In the genomic region with DNA sequence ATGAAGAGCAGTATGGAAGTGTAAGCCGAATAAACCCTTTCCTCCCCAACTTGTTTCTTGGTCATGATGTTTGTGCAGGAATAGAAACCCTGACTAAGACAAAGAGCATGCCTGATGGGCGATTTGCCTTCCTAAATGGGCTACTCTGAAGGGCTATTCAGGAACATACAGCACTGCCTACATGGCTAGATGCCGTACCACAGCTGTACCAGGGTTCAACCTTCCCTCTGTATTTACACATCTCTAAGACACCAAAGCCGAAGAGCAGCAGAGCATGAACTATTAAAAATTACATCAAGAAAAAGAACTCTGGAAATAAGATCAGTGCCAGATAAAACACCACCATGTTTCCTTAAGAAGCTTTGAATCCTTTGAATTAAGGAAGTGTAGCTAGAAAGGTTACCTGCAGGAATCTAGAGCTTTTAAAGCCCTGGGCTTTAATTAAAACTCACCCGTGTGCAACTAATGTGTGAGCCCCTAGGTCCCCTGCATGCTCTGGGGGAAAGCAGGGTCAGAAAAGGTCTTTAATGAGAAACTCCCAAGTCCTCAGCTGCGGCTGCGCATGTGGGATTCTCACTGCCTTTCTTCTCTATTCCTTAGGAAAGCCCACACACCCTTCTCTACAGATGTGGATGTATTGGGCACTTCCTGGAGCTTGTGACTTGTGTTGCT, we compare ENCODE assay signal across 21 mouse cellular contexts.
"Had no signal": no experiment of that assay in that cellular context is flagged by ENCODE, and none has a peak within 500 bp of the region (broad histone marks: within the 10 kb centered on the region; RNA-seq: fewer than 3 reads in every experiment).

No protein-coding gene starts in this region.

- DNase-seq: kidney, postnatal 10 days; layer of hippocampus, adult 9-11 months; liver, embryonic 13.5 days; lung, adult 2 months; lung, postnatal 14 days; lung, postnatal 4 days; right cerebral cortex, adult 18-20 months; right cerebral cortex, postnatal 14 days; right cerebral cortex, postnatal 4 days; thymus, adult 2 months; thymus, postnatal 14 days; thymus, postnatal 4 days had no signal

- H3K27ac ChIP-seq: layer of hippocampus, adult 2 months; left cerebral cortex, adult 2 months; liver, embryonic 13.5 days; midbrain, embryonic 12.5 days; midbrain, embryonic 15.5 days; neural tube, embryonic 13.5 days; stomach, postnatal 0 days had no signal

- H3K9me3 ChIP-seq: liver, embryonic 13.5 days; midbrain, embryonic 12.5 days; midbrain, embryonic 15.5 days; neural tube, embryonic 13.5 days had no signal

- ATAC-seq: inflammation-experienced regulatory T-cells, adult 6 months; intestine, embryonic 16.5 days; midbrain, embryonic 15.5 days had no signal

- H3K36me3 ChIP-seq: liver, embryonic 13.5 days; midbrain, embryonic 12.5 days; midbrain, embryonic 15.5 days; neural tube, embryonic 13.5 days had no signal

- H3K9ac ChIP-seq: liver, embryonic 13.5 days; midbrain, embryonic 12.5 days; midbrain, embryonic 15.5 days; neural tube, embryonic 13.5 days had no signal

- H3K4me2 ChIP-seq: liver, embryonic 13.5 days; midbrain, embryonic 12.5 days; midbrain, embryonic 15.5 days; neural tube, embryonic 13.5 days had no signal

- H3K27me3 ChIP-seq: liver, embryonic 13.5 days; midbrain, embryonic 12.5 days; midbrain, embryonic 15.5 days; neural tube, embryonic 13.5 days had no signal

- H3K4me3 ChIP-seq: layer of hippocampus, adult 2 months; left cerebral cortex, adult 2 months; liver, embryonic 13.5 days; midbrain, embryonic 12.5 days; midbrain, embryonic 15.5 days; myocyte; neural tube, embryonic 13.5 days had no signal

- H3K4me1 ChIP-seq: liver, embryonic 13.5 days; midbrain, embryonic 12.5 days; midbrain, embryonic 15.5 days; neural tube, embryonic 13.5 days had no signal
